Mouse (Mus musculus): Measurements from ENCODE around the gene Sys1. TPM values are rescaled to one million over a fixed set of nuclear protein-coding genes. Genes with fewer than 3 reads are reported as not detected.

Sys1 gene
- polyA plus RNA-seq, 1 experiment from 2014 or later = 48.6 TPM

- Histone ChIP-seq H3K4me2 (replicated peaks; ENCODE audit: low read depth) (peak overlapping the region; percentile 50), H3K9ac (ENCODE audit: low read length) (peak overlapping the region; percentile 93), H3K4me3 (ENCODE audit: low read depth, low read length) (peak overlapping the region; percentile 69), H3K9me3 (ENCODE audit: control insufficient read depth, low read length) (no peaks in the 10 kb centered on the region), H3K36me3 (ENCODE audit: control insufficient read depth, insufficient read depth, low read length) (no peaks in the 10 kb centered on the region), H3K27me3 (ENCODE audit: control insufficient read depth, insufficient read depth, low read length) (no peaks in the 10 kb centered on the region), H3K4me1 (replicated peaks; ENCODE audit: control insufficient read depth, insufficient read depth) (peaks cover 5% of the 10 kb centered on the region), H3K27ac (replicated peaks) (peak overlapping the region; percentile 61)
- no peak for ATAC-seq (ENCODE audit: low FRiP score, low TSS enrichment)
- DNase-seq (ENCODE audit: low spot score) = no peak
- 43% methylated on average over 8 of the region's 8 CpGs for WGBS
- no peak for TF ChIP-seq EP300 (optimal IDR thresholded peaks at IDR 0.05)
- no peak for TF ChIP-seq CTCF (IDR thresholded peaks at IDR 0.05; ENCODE audit: low read depth)
These were observed 15.6 kb upstream of the Sys1 start for GRCm38 (mm10) chr2:164441155-164441554.

- ATAC-seq (ENCODE audit: low FRiP score, low TSS enrichment) (no peak), DNase-seq (ENCODE audit: low spot score) (no peak)
- H3K9me3 ChIP-seq (ENCODE audit: control insufficient read depth, low read length) = no peaks in the 10 kb centered on the region
- H3K27me3 ChIP-seq (ENCODE audit: control insufficient read depth, insufficient read depth, low read length) = no peaks in the 10 kb centered on the region
- WGBS = 25% methylated on average over 7 of the region's 7 CpGs
- no peaks in the 10 kb centered on the region; the same call in 1 of the 2 replicates for H3K4me1 ChIP-seq (replicated peaks; ENCODE audit: control insufficient read depth, insufficient read depth)
- peak overlapping the region; percentile 95 for H3K27ac ChIP-seq (replicated peaks)
- peak overlapping the region; percentile 93 for H3K9ac ChIP-seq (ENCODE audit: low read length)
- no peaks in the 10 kb centered on the region for H3K36me3 ChIP-seq (ENCODE audit: control insufficient read depth, insufficient read depth, low read length)
- peak overlapping the region; percentile 50 for H3K4me2 ChIP-seq (replicated peaks; ENCODE audit: low read depth)
- no peak for TF ChIP-seq EP300 (optimal IDR thresholded peaks at IDR 0.05)
- TF ChIP-seq CTCF (IDR thresholded peaks at IDR 0.05; ENCODE audit: low read depth) = no peak
- peak overlapping the region; percentile 69 for H3K4me3 ChIP-seq (ENCODE audit: low read depth, low read length)
These were observed 15.0 kb upstream of the Sys1 start for GRCm38 (mm10) chr2:164441731-164442130.

GRCm38 (mm10) chr2:164442315-164443050 is 14.3 kb upstream of the Sys1 start:
- 1% methylated on average over 29 of the region's 29 CpGs for whole genome bisulfite sequencing
- no peaks in the 10 kb centered on the region for H3K4me1 ChIP-seq (replicated peaks; ENCODE audit: control insufficient read depth, insufficient read depth)
- peak; percentile 65 for DNase-seq (ENCODE audit: low spot score)

GRCm38 (mm10) chr2:164443051-164443437 is 13.7 kb upstream of the Sys1 start:
- Histone ChIP-seq H3K27ac (replicated peaks) (peak overlapping the region; percentile 95), H3K4me3 (ENCODE audit: low read depth, low read length) (peak overlapping the region; percentile 69), H3K27me3 (ENCODE audit: control insufficient read depth, insufficient read depth, low read length) (no peaks in the 10 kb centered on the region), H3K4me1 (replicated peaks; ENCODE audit: control insufficient read depth, insufficient read depth) (no peaks in the 10 kb centered on the region), H3K36me3 (ENCODE audit: control insufficient read depth, insufficient read depth, low read length) (no peaks in the 10 kb centered on the region), H3K4me2 (replicated peaks; ENCODE audit: low read depth) (peak overlapping the region; percentile 50), H3K9me3 (ENCODE audit: control insufficient read depth, low read length) (no peaks in the 10 kb centered on the region), H3K9ac (ENCODE audit: low read length) (peak overlapping the region; percentile 93)
- TF ChIP-seq CTCF (IDR thresholded peaks at IDR 0.05; ENCODE audit: low read depth) (peak; percentile 48), EP300 (optimal IDR thresholded peaks at IDR 0.05) (no peak)
- DNase-seq (ENCODE audit: low spot score) (peak; percentile 94), ATAC-seq (ENCODE audit: low FRiP score, low TSS enrichment) (peak; percentile 90)
- WGBS = 0% methylated on average over 26 of the region's 26 CpGs

More at GRCm38 (mm10) chr2:164442315-164443050, 14.3 kb upstream of the Sys1 start:
- H3K4me3 ChIP-seq (ENCODE audit: low read depth, low read length) = peak overlapping the region; percentile 69
- H3K9me3 ChIP-seq (ENCODE audit: control insufficient read depth, low read length) = no peaks in the 10 kb centered on the region
- no peaks in the 10 kb centered on the region for H3K36me3 ChIP-seq (ENCODE audit: control insufficient read depth, insufficient read depth, low read length)
- TF ChIP-seq EP300 (optimal IDR thresholded peaks at IDR 0.05) (no peak), CTCF (IDR thresholded peaks at IDR 0.05; ENCODE audit: low read depth) (no peak)
- H3K27me3 ChIP-seq (ENCODE audit: control insufficient read depth, insufficient read depth, low read length) = no peaks in the 10 kb centered on the region
- peak overlapping the region; percentile 93 for H3K9ac ChIP-seq (ENCODE audit: low read length)
- H3K27ac ChIP-seq (replicated peaks) = peak overlapping the region; percentile 95
- H3K4me2 ChIP-seq (replicated peaks; ENCODE audit: low read depth) = peak overlapping the region; percentile 50
- peak; percentile 61 for ATAC-seq (ENCODE audit: low FRiP score, low TSS enrichment)

GRCm38 (mm10) chr2:164443460-164444000 is 13.2 kb upstream of the Sys1 start, which contains the start of gene Sdc4:
Sdc4 (minus strand) TSS chr2:164443887.
- 10% methylated on average over 18 of the region's 18 CpGs for WGBS
- ATAC-seq (ENCODE audit: low FRiP score, low TSS enrichment) (no peak), DNase-seq (ENCODE audit: low spot score) (no peak)
- peak within 1 kb of the TSS; percentile 50 for H3K4me2 ChIP-seq (replicated peaks; ENCODE audit: low read depth)
- H3K9me3 ChIP-seq (ENCODE audit: control insufficient read depth, low read length) = no peaks in the 10 kb centered on the region
- H3K36me3 ChIP-seq (ENCODE audit: control insufficient read depth, insufficient read depth, low read length) = no peaks in the 10 kb centered on the region
- no peaks in the 10 kb centered on the region for H3K27me3 ChIP-seq (ENCODE audit: control insufficient read depth, insufficient read depth, low read length)
- TF ChIP-seq CTCF (IDR thresholded peaks at IDR 0.05; ENCODE audit: low read depth) (no peak), EP300 (optimal IDR thresholded peaks at IDR 0.05) (no peak)
- peak within 1 kb of the TSS; percentile 95 for H3K27ac ChIP-seq (replicated peaks)
- peak within 1 kb of the TSS; percentile 93 for H3K9ac ChIP-seq (ENCODE audit: low read length)
- no peaks in the 10 kb centered on the region for H3K4me1 ChIP-seq (replicated peaks; ENCODE audit: control insufficient read depth, insufficient read depth)
- H3K4me3 ChIP-seq (ENCODE audit: low read depth, low read length) = peak within 1 kb of the TSS; percentile 69

- Histone ChIP-seq H3K9me3 (ENCODE audit: control insufficient read depth, low read length) (no peaks in the 10 kb centered on the region), H3K9ac (ENCODE audit: low read length) (no peak overlapping the region), H3K4me2 (replicated peaks; ENCODE audit: low read depth) (no peak overlapping the region), H3K27me3 (ENCODE audit: control insufficient read depth, insufficient read depth, low read length) (no peaks in the 10 kb centered on the region), H3K27ac (replicated peaks) (no peak overlapping the region), H3K4me1 (replicated peaks; ENCODE audit: control insufficient read depth, insufficient read depth) (no peaks in the 10 kb centered on the region), H3K4me3 (ENCODE audit: low read depth, low read length) (no peak overlapping the region), H3K36me3 (ENCODE audit: control insufficient read depth, insufficient read depth, low read length) (no peaks in the 10 kb centered on the region)
- ATAC-seq (ENCODE audit: low FRiP score, low TSS enrichment) (no peak), DNase-seq (ENCODE audit: low spot score) (no peak)
- TF ChIP-seq EP300 (optimal IDR thresholded peaks at IDR 0.05) (no peak), CTCF (IDR thresholded peaks at IDR 0.05; ENCODE audit: low read depth) (no peak)
- 65% methylated on average over 2 of the region's 2 CpGs for WGBS
These were observed 12.1 kb upstream of the Sys1 start for GRCm38 (mm10) chr2:164444701-164445100.
